Mouse (Mus musculus) embryonic facial prominence, embryonic 13.5 days (tissue): ENCODE measurements at regions not wholly inside any gene's neighbourhood (a gene's known extent, or its start where the extent isn't known, plus 50 kb on each side); places are given as distances from the start of the nearest gene placed in this dataset.

Experiments
- ATAC-seq: fragments of 200-750 bp; cut with Nextera tagmentation; 2 replicates; pipeline ENCODE4 v1.8.0; 2017; ENCODE audit warnings: low read depth; ENCODE audit not compliant: insufficient number of reproducible peaks, insufficient read depth, low FRiP score, low TSS enrichment
- H3K27ac ChIP-seq: fragments of 300-500 bp; sonication (generic); 2 replicates; pipeline ENCODE4 v1.5.1; 2015; ENCODE audit warnings: moderate library complexity, mild to moderate bottlenecking, inconsistent platforms
- H3K27me3 ChIP-seq: fragments of 300-500 bp; sonication (generic); 2 replicates; pipeline ENCODE4 v1.6.1; 2015; ENCODE audit warnings: mild to moderate bottlenecking, inconsistent platforms
- H3K36me3 ChIP-seq: fragments of 300-500 bp; sonication (generic); 2 replicates; pipeline ENCODE4 v1.6.1; 2015; ENCODE audit warnings: mild to moderate bottlenecking, inconsistent platforms
- H3K4me1 ChIP-seq: fragments of 300-500 bp; sonication (generic); 2 replicates; pipeline ENCODE4 v1.6.1; 2015; ENCODE audit warnings: inconsistent platforms
- H3K4me2 ChIP-seq: fragments of 300-500 bp; sonication (generic); 2 replicates; pipeline ENCODE4 v1.6.1; 2015; ENCODE audit warnings: moderate library complexity, mild to moderate bottlenecking, inconsistent platforms
- H3K4me3 ChIP-seq: fragments of 300-500 bp; sonication (generic); 2 replicates; pipeline ENCODE4 v1.5.1; 2015; ENCODE audit warnings: mild to moderate bottlenecking, inconsistent platforms
- H3K9ac ChIP-seq: fragments of 300-500 bp; sonication (generic); 2 replicates; pipeline ENCODE4 v1.6.1; 2015; ENCODE audit warnings: mild to moderate bottlenecking, inconsistent platforms
- H3K9me3 ChIP-seq: fragments of 300-500 bp; sonication (generic); 2 replicates; pipeline ENCODE4 v1.6.1; 2016; ENCODE audit warnings: inconsistent platforms
- WGBS: fragments of 180-500 bp; shearing (Covaris S2); methylation state at CpG from one replicate; pipeline ENCODE4 v1.1.7; 2015; ENCODE audit warnings: mixed read lengths; 5-methylcytosine and 5-hydroxymethylcytosine counted together

DNA sequence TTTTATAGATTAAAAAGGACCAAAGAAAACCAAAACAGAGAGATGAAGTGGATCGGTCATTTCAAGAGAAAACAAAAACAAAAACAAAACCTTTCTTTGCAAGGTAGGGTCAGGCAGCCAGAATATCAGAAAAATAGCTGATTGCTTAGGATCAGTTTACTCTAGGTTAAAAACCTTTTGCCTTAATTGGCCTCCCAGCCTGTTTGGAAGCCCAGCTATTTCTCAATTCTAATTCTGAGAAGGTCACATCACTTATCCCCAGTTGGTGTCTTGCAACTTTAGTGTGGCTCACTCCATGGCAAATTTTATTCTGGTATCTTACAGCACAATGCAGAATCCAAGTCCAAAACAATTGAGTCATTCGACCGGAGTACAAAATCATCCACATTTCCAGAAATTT lies 70.0 kb downstream of the 1190002N15Rik start:
- no peak for ATAC-seq
- Histone ChIP-seq H3K9ac (no peak overlapping the region), H3K9me3 (no peaks in the 10 kb centered on the region), H3K27ac (no peak overlapping the region), H3K27me3 (no peaks in the 10 kb centered on the region), H3K4me3 (no peak overlapping the region), H3K36me3 (no peaks in the 10 kb centered on the region), H3K4me1 (peaks cover 3% of the 10 kb centered on the region; the same call in 1 of the 2 replicates), H3K4me2 (no peak overlapping the region)
- WGBS: 84% methylated on average over 3 of the region's 3 CpGs

DNA sequence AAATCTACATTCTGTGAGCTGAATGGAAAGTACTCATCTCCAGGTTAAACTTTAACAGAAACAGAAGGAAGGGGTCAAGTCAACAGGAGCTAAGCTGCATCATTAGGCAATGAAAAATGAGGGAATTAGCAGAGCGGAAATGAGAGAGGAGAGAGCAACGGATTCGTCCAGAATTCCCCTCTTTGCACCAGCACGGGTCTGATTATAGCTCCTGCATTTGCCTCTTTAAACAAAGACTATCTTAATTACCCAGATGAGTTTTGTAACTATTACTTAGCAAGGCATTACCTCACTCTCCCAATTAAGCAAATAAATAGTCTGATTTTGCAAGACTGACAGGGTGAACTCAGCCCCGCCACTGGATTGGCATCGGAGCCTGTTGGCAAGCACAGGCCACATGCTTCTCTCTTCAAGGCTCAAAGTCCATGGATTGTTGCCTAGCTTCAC lies 81.8 kb downstream of the 1190002N15Rik start:
- no peak for ATAC-seq
- Histone ChIP-seq H3K27ac (no peak overlapping the region), H3K9me3 (no peaks in the 10 kb centered on the region), H3K9ac (no peak overlapping the region), H3K4me2 (no peak overlapping the region), H3K4me1 (no peaks in the 10 kb centered on the region), H3K4me3 (no peak overlapping the region), H3K27me3 (no peaks in the 10 kb centered on the region), H3K36me3 (no peaks in the 10 kb centered on the region)
- WGBS: 76% methylated on average over 6 of the region's 6 CpGs

DNA sequence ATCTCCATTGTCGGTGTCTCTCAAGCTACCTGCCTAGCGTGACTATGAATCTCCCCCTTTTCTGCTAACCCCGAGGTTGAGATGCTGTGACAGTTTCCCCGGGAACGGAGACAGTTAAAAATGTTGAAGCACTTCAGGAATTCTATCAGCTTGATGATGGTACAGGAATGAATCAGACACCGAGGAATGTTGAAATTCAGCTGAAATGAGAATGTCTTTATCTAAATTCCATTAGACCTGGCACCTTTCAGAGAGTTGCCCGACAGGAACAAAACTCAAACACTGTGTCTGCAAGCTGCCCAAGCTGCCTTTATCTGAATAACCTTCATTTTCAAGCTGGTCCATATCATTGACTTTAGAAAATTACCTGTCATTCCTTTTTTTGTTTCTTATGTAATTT lies 82.4 kb downstream of the 1190002N15Rik start:
- WGBS: 72% methylated on average over 7 of the region's 7 CpGs
- H3K9ac ChIP-seq: no peak overlapping the region
- no peak overlapping the region for H3K4me2 ChIP-seq
- no peaks in the 10 kb centered on the region for H3K36me3 ChIP-seq
- no peak overlapping the region for H3K4me3 ChIP-seq
- H3K4me1 ChIP-seq: no peaks in the 10 kb centered on the region
- no peak for ATAC-seq
- H3K27me3 ChIP-seq: no peaks in the 10 kb centered on the region
- H3K9me3 ChIP-seq: no peaks in the 10 kb centered on the region
- no peak overlapping the region for H3K27ac ChIP-seq

DNA sequence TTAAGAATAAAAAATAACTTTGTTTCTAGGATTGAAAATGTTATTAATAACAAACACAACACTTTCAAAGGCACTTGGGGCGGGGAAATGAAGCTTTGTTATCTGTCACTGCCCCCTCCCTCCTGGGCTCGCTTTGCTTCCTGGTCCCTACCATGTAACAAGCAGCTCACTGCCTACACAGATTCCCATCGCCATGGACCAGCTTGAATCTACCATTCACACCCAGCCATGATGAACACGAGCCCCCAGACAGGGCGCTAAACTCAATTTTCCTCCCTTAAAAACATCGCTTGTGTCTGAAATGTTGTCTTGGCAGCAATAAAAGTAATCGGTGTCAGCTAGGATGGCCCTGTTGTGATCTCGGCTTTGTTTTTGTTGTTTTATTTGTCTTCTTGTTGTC lies 88.0 kb downstream of the 1190002N15Rik start:
- 0 out of 2 replicates have a peak, but pooled peaks cover 3% of the 10 kb centered on the region for H3K4me1 ChIP-seq
- 79% methylated on average over 8 of the region's 8 CpGs for WGBS
- H3K4me2 ChIP-seq: no peak overlapping the region
- H3K27ac ChIP-seq: no peak overlapping the region
- H3K4me3 ChIP-seq: no peak overlapping the region
- no peak for ATAC-seq
- H3K9ac ChIP-seq: no peak overlapping the region
- H3K27me3 ChIP-seq: no peaks in the 10 kb centered on the region
- H3K36me3 ChIP-seq: no peaks in the 10 kb centered on the region
- no peaks in the 10 kb centered on the region for H3K9me3 ChIP-seq

DNA sequence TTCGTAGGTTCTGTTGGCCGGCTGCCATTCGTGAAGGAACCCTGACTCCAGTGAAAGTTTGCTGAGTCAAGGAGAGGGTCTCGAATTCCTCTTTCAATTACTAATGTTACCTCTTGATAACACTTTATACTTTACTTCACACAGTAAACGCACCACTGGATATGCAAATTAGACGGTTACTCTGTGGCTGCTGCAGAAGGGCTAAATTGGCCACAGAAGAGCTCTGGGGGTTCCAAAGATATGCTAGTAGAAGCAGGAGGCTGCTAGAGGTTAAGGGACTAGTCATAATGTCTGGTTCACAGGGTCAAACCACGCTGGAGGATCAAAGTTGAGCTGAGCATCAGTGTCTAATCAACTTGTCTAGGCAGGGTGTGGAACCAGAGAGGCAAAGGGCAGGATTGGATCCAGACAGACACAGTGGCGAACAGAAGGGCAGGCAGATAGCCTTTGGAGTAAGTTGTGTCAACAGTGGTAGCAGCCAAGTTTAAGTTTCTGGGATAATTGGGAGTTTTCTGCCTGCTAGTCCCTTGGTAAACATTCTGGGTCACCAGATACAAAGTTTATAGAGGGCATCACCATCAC lies 91.6 kb downstream of the 1190002N15Rik start:
- H3K27ac ChIP-seq: no peak overlapping the region
- no peaks in the 10 kb centered on the region for H3K9me3 ChIP-seq
- no peak overlapping the region for H3K4me3 ChIP-seq
- H3K27me3 ChIP-seq: no peaks in the 10 kb centered on the region
- WGBS: 53% methylated on average over 8 of the region's 8 CpGs
- H3K9ac ChIP-seq: no peak overlapping the region
- no peaks in the 10 kb centered on the region for H3K36me3 ChIP-seq
- no peak overlapping the region for H3K4me2 ChIP-seq
- 0 out of 2 replicates have a peak, but pooled peaks cover 3% of the 10 kb centered on the region for H3K4me1 ChIP-seq
- ATAC-seq: no peak

DNA sequence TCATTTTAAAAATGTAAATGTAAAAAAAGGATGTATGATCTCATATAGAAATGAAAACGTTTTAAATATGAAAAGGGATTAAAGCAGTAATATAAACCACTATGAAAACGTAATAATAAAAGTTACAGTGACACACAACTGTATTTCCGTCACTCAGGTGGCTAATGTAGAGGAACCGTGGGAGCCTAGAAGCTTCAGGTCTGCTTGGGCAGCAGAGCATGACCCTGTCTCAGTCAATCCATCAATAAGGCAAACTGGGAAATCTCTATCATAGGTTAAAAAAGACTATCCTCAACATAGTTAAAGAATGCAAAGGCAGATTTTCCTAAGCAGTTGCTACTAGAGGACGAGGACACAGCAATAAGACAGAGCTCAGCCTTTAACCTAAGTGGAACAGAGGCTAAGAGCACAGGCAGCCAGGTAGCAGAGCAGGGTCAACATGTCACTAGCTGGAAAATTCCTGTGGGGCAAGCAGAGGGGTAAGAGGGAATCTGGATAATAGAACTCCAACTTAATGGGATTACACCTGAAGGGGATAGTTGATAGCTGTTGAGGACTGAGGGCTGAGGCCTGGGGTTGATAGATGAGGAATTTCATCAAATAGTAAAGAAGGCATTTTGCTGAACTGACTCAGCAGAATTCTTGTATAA lies 93.6 kb downstream of the 1190002N15Rik start:
- Histone ChIP-seq H3K27ac (no peak overlapping the region), H3K4me3 (no peak overlapping the region), H3K4me1 (0 out of 2 replicates have a peak, but pooled peaks cover 3% of the 10 kb centered on the region), H3K4me2 (no peak overlapping the region), H3K9me3 (no peaks in the 10 kb centered on the region), H3K27me3 (no peaks in the 10 kb centered on the region), H3K36me3 (no peaks in the 10 kb centered on the region), H3K9ac (no peak overlapping the region)
- WGBS: 75% methylated on average over 5 of the region's 5 CpGs
- ATAC-seq: no peak

DNA sequence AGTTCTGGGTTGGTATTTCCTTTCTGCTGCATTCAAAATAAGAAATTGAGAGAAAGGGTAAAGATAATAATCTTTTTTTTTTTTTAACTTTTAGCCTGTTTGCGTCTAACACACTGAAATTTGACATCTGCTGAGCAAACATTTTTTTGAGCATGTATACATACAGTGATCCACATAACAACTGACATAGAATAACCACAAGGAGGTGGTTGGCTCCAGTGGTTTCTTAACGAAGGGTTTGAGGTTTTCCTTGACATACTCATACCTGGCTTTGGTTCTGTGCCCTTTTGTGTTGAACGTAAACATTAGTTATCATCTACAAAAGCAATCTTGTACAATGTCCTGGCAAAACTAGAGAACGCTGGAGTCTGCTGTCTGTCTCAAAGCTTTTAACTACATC lies 96.5 kb downstream of the 1190002N15Rik start:
- Histone ChIP-seq H3K4me3 (no peak overlapping the region), H3K4me2 (no peak overlapping the region), H3K36me3 (no peaks in the 10 kb centered on the region), H3K27ac (no peak overlapping the region), H3K9me3 (no peaks in the 10 kb centered on the region), H3K4me1 (0 out of 2 replicates have a peak, but pooled peaks cover 3% of the 10 kb centered on the region), H3K9ac (no peak overlapping the region), H3K27me3 (no peaks in the 10 kb centered on the region)
- WGBS: 54% methylated on average over 4 of the region's 4 CpGs
- no peak for ATAC-seq

DNA sequence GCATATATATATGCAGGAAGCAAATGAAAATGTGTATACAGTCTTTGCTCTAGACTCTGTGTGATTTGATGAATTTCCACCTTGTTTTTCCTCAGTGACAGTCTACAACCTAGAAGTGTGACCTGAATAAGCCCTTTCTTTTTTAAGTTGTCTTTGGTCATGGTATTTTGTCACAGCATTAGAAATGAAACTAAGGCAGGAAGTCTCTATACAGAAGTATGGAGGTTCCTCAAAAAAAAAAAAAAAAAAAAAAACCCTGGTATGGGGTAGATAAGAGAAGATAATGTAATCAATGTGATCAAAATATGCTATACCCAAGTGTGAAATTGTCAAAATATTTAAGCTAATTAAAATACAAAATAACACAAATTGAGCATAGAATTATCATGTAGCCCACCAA lies 104.4 kb downstream of the 1190002N15Rik start:
- no peaks in the 10 kb centered on the region for H3K36me3 ChIP-seq
- H3K4me1 ChIP-seq: no peaks in the 10 kb centered on the region
- no peaks in the 10 kb centered on the region for H3K27me3 ChIP-seq
- H3K4me2 ChIP-seq: no peak overlapping the region
- H3K9ac ChIP-seq: no peak overlapping the region
- H3K9me3 ChIP-seq: no peaks in the 10 kb centered on the region
- H3K4me3 ChIP-seq: no peak overlapping the region
- ATAC-seq: no peak
- H3K27ac ChIP-seq: no peak overlapping the region

DNA sequence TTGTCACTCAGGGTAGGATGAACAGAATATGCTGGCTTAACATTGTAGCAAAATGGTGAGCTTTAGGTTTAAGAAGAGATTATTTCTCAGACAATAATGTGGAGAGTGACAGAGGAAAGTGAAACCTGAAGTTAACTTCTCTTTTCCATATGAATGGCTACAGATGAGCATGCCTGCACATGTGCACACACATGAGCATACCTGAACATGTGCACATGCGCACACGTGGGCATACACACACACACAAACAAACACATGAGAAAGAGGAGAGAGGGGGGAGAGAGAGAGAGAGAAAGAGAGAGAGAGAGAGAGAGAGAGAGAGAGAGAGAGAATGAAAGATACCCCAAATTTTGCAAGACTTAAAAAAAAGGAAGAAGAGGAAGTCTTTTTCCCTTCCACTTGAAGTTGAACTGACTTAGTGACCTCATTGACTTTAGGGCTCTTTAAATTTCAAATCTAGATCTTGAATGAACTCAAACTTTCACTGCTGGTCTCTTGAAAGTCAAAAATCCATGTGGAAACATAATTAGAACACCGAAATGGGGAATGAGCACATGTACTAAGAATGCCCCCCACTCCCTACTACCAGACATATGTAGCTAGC lies 105.6 kb downstream of the 1190002N15Rik start:
- WGBS: 94% methylated on average over 3 of the region's 3 CpGs
- no peaks in the 10 kb centered on the region for H3K27me3 ChIP-seq
- no peaks in the 10 kb centered on the region for H3K4me1 ChIP-seq
- no peak overlapping the region for H3K27ac ChIP-seq
- no peaks in the 10 kb centered on the region for H3K36me3 ChIP-seq
- no peaks in the 10 kb centered on the region for H3K9me3 ChIP-seq
- H3K9ac ChIP-seq: no peak overlapping the region
- ATAC-seq: no peak
- H3K4me2 ChIP-seq: no peak overlapping the region
- no peak overlapping the region for H3K4me3 ChIP-seq

DNA sequence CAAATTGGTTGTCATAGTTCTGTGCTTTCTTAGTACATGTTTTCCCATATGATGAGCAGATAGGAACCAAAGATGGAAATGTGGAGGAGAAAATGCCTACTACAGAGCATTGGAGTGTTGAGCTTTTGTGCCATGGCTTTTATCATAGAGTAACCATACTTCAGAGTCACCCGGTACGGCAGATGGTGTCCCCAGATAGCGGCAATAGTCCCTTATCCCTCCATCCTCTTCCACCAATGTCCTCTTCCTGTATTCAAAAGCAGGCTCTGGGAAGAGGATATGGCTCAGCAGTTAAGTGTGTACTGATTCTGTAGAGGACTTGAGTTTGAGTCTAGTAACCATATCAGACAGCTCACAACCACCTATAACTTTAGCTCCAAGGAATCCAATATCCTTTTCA lies 106.3 kb downstream of the 1190002N15Rik start:
- H3K4me2 ChIP-seq: no peak overlapping the region
- ATAC-seq: no peak
- no peak overlapping the region for H3K9ac ChIP-seq
- H3K4me1 ChIP-seq: no peaks in the 10 kb centered on the region
- H3K4me3 ChIP-seq: no peak overlapping the region
- H3K27me3 ChIP-seq: no peaks in the 10 kb centered on the region
- H3K36me3 ChIP-seq: no peaks in the 10 kb centered on the region
- H3K27ac ChIP-seq: no peak overlapping the region
- no peaks in the 10 kb centered on the region for H3K9me3 ChIP-seq
- WGBS: 94% methylated on average over 3 of the region's 3 CpGs

DNA sequence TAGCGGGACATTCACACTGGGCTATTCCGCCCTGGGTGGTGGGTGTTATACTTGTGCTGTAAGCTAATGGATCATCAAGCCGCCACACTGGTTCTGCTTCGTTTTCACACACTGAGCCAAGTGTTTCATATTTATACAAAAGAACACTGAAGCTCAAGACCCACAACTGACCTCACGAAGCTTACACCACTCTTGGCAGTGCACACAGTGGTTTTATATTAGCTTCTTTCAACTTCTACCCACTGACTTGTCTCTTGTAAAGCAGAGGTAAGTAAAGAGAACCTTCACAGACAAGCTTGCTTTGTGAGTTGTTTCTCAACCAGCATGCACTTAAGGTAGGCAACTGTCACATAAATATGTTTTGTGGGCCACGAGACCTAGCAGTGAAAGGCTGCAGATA lies 106.9 kb downstream of the 1190002N15Rik start:
- no peak for ATAC-seq

DNA sequence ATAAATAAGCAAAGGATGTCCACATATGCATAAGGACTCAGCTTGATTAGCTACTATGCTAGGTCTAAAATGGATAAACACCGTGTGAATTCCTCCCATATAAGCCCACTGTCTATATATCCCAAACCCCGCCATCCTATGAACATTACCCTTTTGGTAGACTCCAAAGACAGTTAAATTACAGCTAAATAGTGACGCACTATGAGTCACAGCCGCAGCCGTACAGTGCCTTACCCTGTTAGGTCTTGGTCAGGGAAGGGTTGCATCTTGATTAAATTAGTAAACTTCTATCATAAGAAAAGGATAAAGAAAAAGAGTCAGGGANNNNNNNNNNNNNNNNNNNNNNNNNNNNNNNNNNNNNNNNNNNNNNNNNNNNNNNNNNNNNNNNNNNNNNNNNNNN lies 111.1 kb downstream of the 1190002N15Rik start:
- H3K36me3 ChIP-seq: no peaks in the 10 kb centered on the region
- H3K27me3 ChIP-seq: no peaks in the 10 kb centered on the region
- H3K4me3 ChIP-seq: no peak overlapping the region
- 91% methylated on average over 5 of the region's 5 CpGs for WGBS
- no peak overlapping the region for H3K9ac ChIP-seq
- H3K4me1 ChIP-seq: no peaks in the 10 kb centered on the region
- no peaks in the 10 kb centered on the region for H3K9me3 ChIP-seq
- H3K27ac ChIP-seq: no peak overlapping the region
- no peak overlapping the region for H3K4me2 ChIP-seq
- ATAC-seq: no peak

More for the DNA sequence above, 106.9 kb downstream of the 1190002N15Rik start:
- Histone ChIP-seq H3K9ac (no peak overlapping the region), H3K4me3 (no peak overlapping the region), H3K4me2 (no peak overlapping the region), H3K36me3 (no peaks in the 10 kb centered on the region), H3K27ac (no peak overlapping the region), H3K4me1 (no peaks in the 10 kb centered on the region), H3K9me3 (no peaks in the 10 kb centered on the region), H3K27me3 (no peaks in the 10 kb centered on the region)
- 84% methylated on average over 6 of the region's 6 CpGs for WGBS
